Mouse (Mus musculus) layer of hippocampus, adult 9-10 months (tissue): ENCODE measurements around the gene Pard3.

Source experiments
- DNase-seq: peaks from one replicate; pipeline ENCODE4 v3.0.0; 2022; ENCODE audit warnings: low spot score

Gene Pard3

GRCm38 (mm10) chr8:127553582-127553981, 489.9 kb downstream of the Pard3 start:
- DNase-seq: no peak

- DNase-seq: no peak
Observed at GRCm38 (mm10) chr8:127555795-127556194, 492.1 kb downstream of the Pard3 start.

- DNase-seq: no peak
Observed at GRCm38 (mm10) chr8:127556964-127557363, 493.3 kb downstream of the Pard3 start.

- no peak for DNase-seq
Observed at GRCm38 (mm10) chr8:127557566-127557965, 493.9 kb downstream of the Pard3 start.

GRCm38 (mm10) chr8:127563634-127564033, 499.9 kb downstream of the Pard3 start:
- DNase-seq: no peak

- DNase-seq: no peak
Observed at GRCm38 (mm10) chr8:127564426-127564825, 500.7 kb downstream of the Pard3 start.

GRCm38 (mm10) chr8:127569212-127569611, 505.5 kb downstream of the Pard3 start:
- no peak for DNase-seq

- no peak for DNase-seq
Observed at GRCm38 (mm10) chr8:127570527-127570926, 506.8 kb downstream of the Pard3 start.

- DNase-seq: no peak
Observed at GRCm38 (mm10) chr8:127572493-127572892, 508.8 kb downstream of the Pard3 start.

- no peak for DNase-seq
Observed at GRCm38 (mm10) chr8:127576657-127577056, 513.0 kb downstream of the Pard3 start.

- DNase-seq: no peak
Observed at GRCm38 (mm10) chr8:127577656-127578055, 514.0 kb downstream of the Pard3 start.

- DNase-seq: no peak
Observed at GRCm38 (mm10) chr8:127579436-127579835, 515.7 kb downstream of the Pard3 start.

GRCm38 (mm10) chr8:127583429-127583828, 519.7 kb downstream of the Pard3 start:
- peak; percentile 39 for DNase-seq

GRCm38 (mm10) chr8:127585618-127586017, 521.9 kb downstream of the Pard3 start:
- DNase-seq: no peak

- no peak for DNase-seq
Observed at GRCm38 (mm10) chr8:127586681-127587080, 523.0 kb downstream of the Pard3 start.

- no peak for DNase-seq
Observed at GRCm38 (mm10) chr8:127588313-127588712, 524.6 kb downstream of the Pard3 start.

- no peak for DNase-seq
Observed at GRCm38 (mm10) chr8:127589291-127589690, 525.6 kb downstream of the Pard3 start.

GRCm38 (mm10) chr8:127590674-127591186, 527.0 kb downstream of the Pard3 start:
- DNase-seq: no peak

GRCm38 (mm10) chr8:127592648-127593574, 529.2 kb downstream of the Pard3 start:
- no peak for DNase-seq

GRCm38 (mm10) chr8:127600641-127601040, 536.9 kb downstream of the Pard3 start:
- DNase-seq: no peak

GRCm38 (mm10) chr8:127603062-127603461, 539.4 kb downstream of the Pard3 start:
- no peak for DNase-seq

GRCm38 (mm10) chr8:127608541-127609270, 545.0 kb downstream of the Pard3 start:
- DNase-seq: no peak

GRCm38 (mm10) chr8:127609316-127609715, 545.6 kb downstream of the Pard3 start:
- DNase-seq: no peak
